Mouse (Mus musculus): ENCODE data around the gene Xpot. TPM values are rescaled to one million over a fixed set of nuclear protein-coding genes. Genes with fewer than 3 reads are reported as not detected.

Xpot gene
- polyA plus RNA-seq, 1 experiment: 78.0 TPM

- 3% methylated on average over 45 of the region's 48 CpGs for WGBS
- DNase-seq: peak; percentile 20
- no peaks in the 10 kb centered on the region; the same call in 1 of the 2 replicates for H3K36me3 ChIP-seq (ENCODE audit: control insufficient read depth, insufficient read depth, low read length)
- H3K4me1 ChIP-seq (ENCODE audit: control insufficient read depth, insufficient read depth, low read length): peaks cover 2% of the 10 kb centered on the region; the same call in 1 of the 2 replicates
- peak overlapping the region; percentile 78 for H3K4me3 ChIP-seq (ENCODE audit: insufficient read depth, low read depth, low read length)
- H3K27ac ChIP-seq (ENCODE audit: insufficient read depth, low read depth, low read length): peak overlapping the region; percentile 51
- no peak for TF ChIP-seq CTCF (conservative IDR thresholded peaks at IDR 0.05; ENCODE audit: insufficient read depth, insufficient read length, low read depth, low read length)
- no peak for TF ChIP-seq POLR2A (IDR thresholded peaks at IDR 0.05; ENCODE audit: low read depth, low read length)
- no peaks in the 10 kb centered on the region for H3K27me3 ChIP-seq (replicated peaks; ENCODE audit: control insufficient read depth, insufficient read depth, low read length)
These were observed 40.1 kb downstream of the Xpot start for GRCm38 (mm10) chr10:121585791-121586642.

GRCm38 (mm10) chr10:121585056-121585790 is 40.9 kb downstream of the Xpot start:
- TF ChIP-seq CTCF (conservative IDR thresholded peaks at IDR 0.05; ENCODE audit: insufficient read depth, insufficient read length, low read depth, low read length) (no peak), POLR2A (IDR thresholded peaks at IDR 0.05; ENCODE audit: low read depth, low read length) (no peak)
- no peaks in the 10 kb centered on the region for H3K27me3 ChIP-seq (replicated peaks; ENCODE audit: control insufficient read depth, insufficient read depth, low read length)
- no peak overlapping the region for H3K4me3 ChIP-seq (ENCODE audit: insufficient read depth, low read depth, low read length)
- H3K4me1 ChIP-seq (ENCODE audit: control insufficient read depth, insufficient read depth, low read length): peaks cover 2% of the 10 kb centered on the region; the same call in 1 of the 2 replicates
- WGBS: 72% methylated on average over 20 of the region's 20 CpGs
- H3K36me3 ChIP-seq (ENCODE audit: control insufficient read depth, insufficient read depth, low read length): no peaks in the 10 kb centered on the region; the same call in 1 of the 2 replicates
- no peak overlapping the region for H3K27ac ChIP-seq (ENCODE audit: insufficient read depth, low read depth, low read length)
- DNase-seq: no peak

GRCm38 (mm10) chr10:121584033-121584432 is 42.1 kb downstream of the Xpot start:
- no peak for DNase-seq
- 94% methylated on average over 10 of the region's 10 CpGs for WGBS
- TF ChIP-seq POLR2A (IDR thresholded peaks at IDR 0.05; ENCODE audit: low read depth, low read length) (no peak), CTCF (conservative IDR thresholded peaks at IDR 0.05; ENCODE audit: insufficient read depth, insufficient read length, low read depth, low read length) (no peak)

GRCm38 (mm10) chr10:121583016-121583415 is 43.1 kb downstream of the Xpot start:
- no peak for DNase-seq
- Histone ChIP-seq H3K27me3 (replicated peaks; ENCODE audit: control insufficient read depth, insufficient read depth, low read length) (no peaks in the 10 kb centered on the region), H3K27ac (ENCODE audit: insufficient read depth, low read depth, low read length) (no peak overlapping the region), H3K36me3 (ENCODE audit: control insufficient read depth, insufficient read depth, low read length) (no peaks in the 10 kb centered on the region; the same call in 1 of the 2 replicates), H3K4me3 (ENCODE audit: insufficient read depth, low read depth, low read length) (no peak overlapping the region), H3K4me1 (ENCODE audit: control insufficient read depth, insufficient read depth, low read length) (peaks cover 2% of the 10 kb centered on the region; the same call in 1 of the 2 replicates)
- TF ChIP-seq CTCF (conservative IDR thresholded peaks at IDR 0.05; ENCODE audit: insufficient read depth, insufficient read length, low read depth, low read length) (no peak), POLR2A (IDR thresholded peaks at IDR 0.05; ENCODE audit: low read depth, low read length) (no peak)
- WGBS: 81% methylated on average over 12 of the region's 12 CpGs

More at GRCm38 (mm10) chr10:121584033-121584432, 42.1 kb downstream of the Xpot start:
- Histone ChIP-seq H3K4me1 (ENCODE audit: control insufficient read depth, insufficient read depth, low read length) (peaks cover 2% of the 10 kb centered on the region; the same call in 1 of the 2 replicates), H3K4me3 (ENCODE audit: insufficient read depth, low read depth, low read length) (no peak overlapping the region), H3K27me3 (replicated peaks; ENCODE audit: control insufficient read depth, insufficient read depth, low read length) (no peaks in the 10 kb centered on the region), H3K27ac (ENCODE audit: insufficient read depth, low read depth, low read length) (no peak overlapping the region), H3K36me3 (ENCODE audit: control insufficient read depth, insufficient read depth, low read length) (no peaks in the 10 kb centered on the region; the same call in 1 of the 2 replicates)

- 90% methylated on average over 8 of the region's 8 CpGs for WGBS
- H3K27ac ChIP-seq (ENCODE audit: insufficient read depth, low read depth, low read length): no peak overlapping the region
- TF ChIP-seq CTCF (conservative IDR thresholded peaks at IDR 0.05; ENCODE audit: insufficient read depth, insufficient read length, low read depth, low read length) (no peak), POLR2A (IDR thresholded peaks at IDR 0.05; ENCODE audit: low read depth, low read length) (no peak)
These were observed 43.8 kb downstream of the Xpot start for GRCm38 (mm10) chr10:121582287-121582686.

GRCm38 (mm10) chr10:121581405-121581804 is 44.7 kb downstream of the Xpot start:
- Histone ChIP-seq H3K36me3 (ENCODE audit: control insufficient read depth, insufficient read depth, low read length) (no peaks in the 10 kb centered on the region; the same call in 1 of the 2 replicates), H3K27ac (ENCODE audit: insufficient read depth, low read depth, low read length) (no peak overlapping the region), H3K27me3 (replicated peaks; ENCODE audit: control insufficient read depth, insufficient read depth, low read length) (no peaks in the 10 kb centered on the region), H3K4me1 (ENCODE audit: control insufficient read depth, insufficient read depth, low read length) (peaks cover 2% of the 10 kb centered on the region; the same call in 1 of the 2 replicates), H3K4me3 (ENCODE audit: insufficient read depth, low read depth, low read length) (no peak overlapping the region)
- WGBS: 65% methylated on average over 6 of the region's 6 CpGs
- DNase-seq: no peak
- no peak for TF ChIP-seq CTCF (conservative IDR thresholded peaks at IDR 0.05; ENCODE audit: insufficient read depth, insufficient read length, low read depth, low read length)
- TF ChIP-seq POLR2A (IDR thresholded peaks at IDR 0.05; ENCODE audit: low read depth, low read length): no peak

More at GRCm38 (mm10) chr10:121582287-121582686, 43.8 kb downstream of the Xpot start:
- H3K4me1 ChIP-seq (ENCODE audit: control insufficient read depth, insufficient read depth, low read length): peaks cover 2% of the 10 kb centered on the region; the same call in 1 of the 2 replicates
- H3K27me3 ChIP-seq (replicated peaks; ENCODE audit: control insufficient read depth, insufficient read depth, low read length): no peaks in the 10 kb centered on the region
- no peak for DNase-seq
- no peaks in the 10 kb centered on the region; the same call in 1 of the 2 replicates for H3K36me3 ChIP-seq (ENCODE audit: control insufficient read depth, insufficient read depth, low read length)
- no peak overlapping the region for H3K4me3 ChIP-seq (ENCODE audit: insufficient read depth, low read depth, low read length)
